Mouse (Mus musculus): ENCODE measurements at regions not wholly inside any gene's neighbourhood (a gene's known extent, or its start where the extent isn't known, plus 50 kb on each side); places are given as distances from the start of the nearest gene placed in this dataset.

GRCm38 (mm10) chr3:148343256-148343632, 647.1 kb downstream of the Adgrl2 start:
- DNase-seq (ENCODE audit: low read depth in 1 of 2, low spot score in 2 of 2): no peak

- DNase-seq (ENCODE audit: low read depth in 1 of 2, low spot score in 2 of 2): no peak
Observed at GRCm38 (mm10) chr3:148339258-148339657, 651.1 kb downstream of the Adgrl2 start.

- DNase-seq (ENCODE audit: low read depth in 1 of 2, low spot score in 2 of 2): no peak
Observed at GRCm38 (mm10) chr3:148336640-148337039, 653.7 kb downstream of the Adgrl2 start.

- peak; percentile 13 to 37 for DNase-seq (ENCODE audit: low read depth in 1 of 2, low spot score in 2 of 2)
Observed at GRCm38 (mm10) chr3:148336091-148336511, 654.3 kb downstream of the Adgrl2 start.

- DNase-seq (ENCODE audit: low read depth in 1 of 2, low spot score in 2 of 2): no peak
Observed at GRCm38 (mm10) chr3:148335654-148336053, 654.7 kb downstream of the Adgrl2 start.

GRCm38 (mm10) chr3:148324911-148325621, 665.3 kb downstream of the Adgrl2 start:
- DNase-seq (ENCODE audit: low read depth in 1 of 2, low spot score in 2 of 2): no peak

- no peak for DNase-seq (ENCODE audit: low read depth in 1 of 2, low spot score in 2 of 2)
Observed at GRCm38 (mm10) chr3:148321894-148322293, 668.5 kb downstream of the Adgrl2 start.

- DNase-seq (ENCODE audit: low read depth in 1 of 2, low spot score in 2 of 2): no peak
Observed at GRCm38 (mm10) chr3:148316198-148316597, 674.2 kb downstream of the Adgrl2 start.

- no peak for DNase-seq (ENCODE audit: low read depth in 1 of 2, low spot score in 2 of 2)
Observed at GRCm38 (mm10) chr3:148315286-148315685, 675.1 kb downstream of the Adgrl2 start.

GRCm38 (mm10) chr3:148295515-148295914, 694.8 kb downstream of the Adgrl2 start:
- no peak for DNase-seq (ENCODE audit: low read depth in 1 of 2, low spot score in 2 of 2)

GRCm38 (mm10) chr3:148278978-148279377, 711.4 kb downstream of the Adgrl2 start:
- no peak for DNase-seq (ENCODE audit: low read depth in 1 of 2, low spot score in 2 of 2)

- DNase-seq (ENCODE audit: low read depth in 1 of 2, low spot score in 2 of 2): no peak
Observed at GRCm38 (mm10) chr3:148272159-148272848, 718.1 kb downstream of the Adgrl2 start.

GRCm38 (mm10) chr3:148268812-148269211, 721.5 kb downstream of the Adgrl2 start:
- no peak for DNase-seq (ENCODE audit: low read depth in 1 of 2, low spot score in 2 of 2)

- no peak for DNase-seq (ENCODE audit: low read depth in 1 of 2, low spot score in 2 of 2)
Observed at GRCm38 (mm10) chr3:148259211-148259610, 731.1 kb downstream of the Adgrl2 start.

GRCm38 (mm10) chr3:148248617-148249016, 741.7 kb downstream of the Adgrl2 start:
- DNase-seq (ENCODE audit: low read depth in 1 of 2, low spot score in 2 of 2): peak; percentile 12

GRCm38 (mm10) chr3:148246786-148247185, 743.6 kb downstream of the Adgrl2 start:
- no peak for DNase-seq (ENCODE audit: low read depth in 1 of 2, low spot score in 2 of 2)

GRCm38 (mm10) chr3:148238093-148238492, 752.3 kb downstream of the Adgrl2 start:
- no peak for DNase-seq (ENCODE audit: low read depth in 1 of 2, low spot score in 2 of 2)

GRCm38 (mm10) chr3:148237555-148237954, 752.8 kb downstream of the Adgrl2 start:
- DNase-seq (ENCODE audit: low read depth in 1 of 2, low spot score in 2 of 2): no peak

GRCm38 (mm10) chr3:148233616-148234015, 756.7 kb downstream of the Adgrl2 start:
- no peak for DNase-seq (ENCODE audit: low read depth in 1 of 2, low spot score in 2 of 2)

GRCm38 (mm10) chr3:148229192-148229591, 761.2 kb downstream of the Adgrl2 start:
- no peak for DNase-seq (ENCODE audit: low read depth in 1 of 2, low spot score in 2 of 2)

GRCm38 (mm10) chr3:148228002-148228707, 762.2 kb downstream of the Adgrl2 start:
- no peak for DNase-seq (ENCODE audit: low read depth in 1 of 2, low spot score in 2 of 2)

GRCm38 (mm10) chr3:148220826-148221225, 769.5 kb downstream of the Adgrl2 start:
- DNase-seq (ENCODE audit: low read depth in 1 of 2, low spot score in 2 of 2): no peak
